Mouse (Mus musculus): ENCODE measurements around the gene Slf2.
A peak's percentile ranks its signal among the peaks of the same experiment; 100 is the strongest.

Slf2 gene

DNA sequence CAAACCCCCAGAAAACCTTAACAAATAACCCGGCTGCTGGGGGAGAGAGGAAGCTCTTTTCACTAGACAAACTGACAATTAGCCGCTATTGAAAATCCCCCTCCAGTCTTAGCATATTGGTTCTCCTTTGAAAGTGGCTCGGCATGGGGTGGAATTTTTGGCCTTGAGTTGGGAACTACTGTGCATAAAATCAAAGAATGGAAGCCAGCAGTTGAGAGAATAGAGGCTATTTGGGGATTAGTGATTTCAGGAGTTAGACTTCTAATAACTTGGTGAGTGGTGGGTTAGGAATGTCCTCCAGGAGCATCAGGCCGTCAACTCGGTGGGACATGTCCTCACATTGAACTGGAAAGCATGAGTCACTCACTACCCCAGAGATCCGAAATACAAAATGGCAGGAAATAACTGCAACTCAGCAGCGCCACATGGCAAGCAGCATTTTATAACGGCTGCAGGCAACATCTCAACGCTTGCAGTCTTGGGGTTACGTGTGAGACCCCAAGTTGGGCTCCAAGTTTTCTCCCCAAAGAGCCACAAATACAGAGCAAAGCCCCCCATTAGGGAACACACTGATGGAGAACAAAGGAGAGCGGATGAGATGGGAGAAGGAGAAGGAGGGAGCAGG, 22.0 kb upstream of the Slf2 start:
- no peak for DNase-seq

DNA sequence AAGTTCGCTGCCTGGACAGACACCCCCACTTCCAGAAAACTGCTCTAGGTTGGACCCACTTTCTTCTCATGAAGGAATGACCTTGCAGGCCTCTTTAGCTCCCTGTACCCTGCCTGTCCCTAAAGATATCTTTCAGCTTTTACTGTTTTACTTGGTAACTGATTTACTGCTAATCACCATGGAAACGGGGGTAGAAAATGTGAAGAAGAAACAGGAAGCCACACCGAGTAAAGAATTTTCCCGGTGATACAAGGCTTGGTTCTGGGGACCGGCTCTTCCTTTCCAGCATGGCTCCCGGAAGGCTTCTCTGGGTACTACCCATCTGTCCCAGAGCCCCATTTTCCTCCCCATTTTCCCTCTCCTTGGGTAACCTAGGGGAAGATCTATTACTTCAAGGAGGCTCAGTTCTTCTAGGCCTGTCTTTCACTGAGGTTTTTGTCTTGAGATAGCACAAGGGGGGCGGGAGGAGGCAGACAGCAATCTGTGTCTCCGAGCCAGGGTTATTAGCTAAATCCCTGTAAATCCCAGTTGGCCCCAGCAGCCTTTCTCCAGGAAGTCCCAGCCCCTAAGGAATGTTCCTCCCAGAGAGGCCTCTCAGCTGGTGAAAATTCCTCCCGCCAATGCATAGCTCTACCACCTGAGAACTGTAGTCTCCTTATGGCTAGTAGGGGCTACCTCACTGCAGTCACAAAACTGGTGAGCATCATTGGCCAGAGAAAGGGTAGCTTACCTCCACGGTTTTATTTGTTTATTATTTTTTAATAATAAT, 16.3 kb upstream of the Slf2 start:
- DNase-seq: no peak

DNA sequence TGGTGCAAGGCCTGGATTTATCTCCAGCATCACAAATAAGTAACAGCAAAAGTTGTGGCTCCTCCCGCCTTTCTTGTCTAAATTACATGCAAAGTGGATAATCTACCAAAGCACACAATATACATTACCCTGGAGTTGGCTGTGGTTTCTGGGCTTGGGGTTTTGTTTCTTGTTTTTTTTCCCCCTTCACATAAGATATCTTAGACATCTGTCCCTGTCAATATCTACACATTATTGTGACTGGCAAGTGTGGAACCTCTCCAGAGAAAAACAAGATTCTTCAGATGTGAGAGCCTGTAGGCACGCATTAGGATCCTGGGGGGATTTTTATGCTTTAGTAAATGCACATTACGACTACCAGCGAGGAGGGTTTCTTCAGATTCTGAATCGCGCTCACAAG, 12.8 kb upstream of the Slf2 start:
- no peak for DNase-seq

DNA sequence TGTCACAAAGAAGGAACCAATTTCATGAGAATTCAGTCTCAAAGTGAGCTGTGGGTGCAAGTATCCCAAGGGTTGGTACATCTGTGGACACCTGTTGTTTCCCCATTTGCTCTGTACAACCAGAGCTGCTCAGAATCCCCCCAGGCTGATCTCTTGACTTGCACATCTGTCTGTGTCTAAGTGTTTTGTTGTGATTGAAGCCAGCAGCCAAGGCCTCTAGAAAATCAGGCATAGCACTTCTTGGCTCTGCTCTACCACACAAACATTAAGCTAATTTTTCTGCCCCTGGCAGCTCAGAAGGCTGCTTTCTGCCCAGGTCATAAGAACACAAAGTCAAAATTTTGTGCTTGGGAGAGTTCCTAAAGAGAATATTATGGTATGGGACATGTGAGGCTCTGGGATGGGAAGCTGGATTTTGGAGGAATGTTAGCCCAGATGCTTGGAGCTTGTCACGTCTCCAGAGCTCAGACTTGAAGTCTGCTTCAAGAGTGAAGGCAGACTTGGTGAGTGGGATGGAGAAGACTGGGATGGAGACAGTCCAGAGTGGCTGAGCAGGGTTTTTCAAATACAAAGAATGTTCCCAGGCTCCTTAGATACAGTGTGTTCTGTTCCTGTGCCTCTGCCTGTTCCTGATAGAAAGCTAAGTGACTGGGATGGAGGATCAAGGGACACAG, 9.3 kb upstream of the Slf2 start:
- no peak for DNase-seq

DNA sequence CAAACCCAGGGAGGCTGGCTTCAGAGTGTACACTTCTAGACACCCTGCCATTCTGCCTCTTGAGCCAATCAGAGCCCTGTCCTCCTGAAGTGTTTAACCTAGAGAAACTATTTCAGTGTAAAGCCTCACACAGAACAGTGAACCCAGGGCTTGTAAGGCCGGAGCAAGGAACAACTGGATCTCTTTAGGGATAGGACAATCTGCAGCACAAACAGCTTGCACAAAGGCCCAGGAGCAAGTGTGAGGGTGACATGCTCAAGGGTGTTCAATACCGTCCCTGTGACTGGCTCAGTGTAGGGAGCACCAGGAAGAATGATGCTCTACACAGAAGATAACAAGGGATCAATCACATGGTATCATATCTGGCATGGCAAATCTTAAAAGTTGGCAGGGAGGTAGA, 8.4 kb upstream of the Slf2 start:
- no peak for DNase-seq

DNA sequence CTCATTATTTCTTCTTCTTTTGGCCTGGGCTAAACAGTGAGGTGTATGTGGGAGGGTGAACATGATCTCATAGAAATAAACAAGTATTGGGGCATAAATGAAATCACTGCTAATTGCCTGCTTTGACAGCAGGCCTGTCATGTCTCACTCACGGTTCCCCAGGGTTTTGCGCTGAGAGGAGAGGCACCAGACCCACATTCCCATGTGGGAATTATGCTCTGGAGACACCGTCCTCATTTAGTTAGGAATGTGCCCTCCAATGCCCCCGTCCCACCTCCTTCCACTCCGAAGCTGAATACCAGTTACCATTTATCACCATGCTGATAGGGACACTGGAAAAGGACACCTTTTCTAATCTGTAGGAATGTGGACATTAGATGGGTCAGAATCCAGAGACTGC, 6.3 kb upstream of the Slf2 start:
- DNase-seq: no peak

DNA sequence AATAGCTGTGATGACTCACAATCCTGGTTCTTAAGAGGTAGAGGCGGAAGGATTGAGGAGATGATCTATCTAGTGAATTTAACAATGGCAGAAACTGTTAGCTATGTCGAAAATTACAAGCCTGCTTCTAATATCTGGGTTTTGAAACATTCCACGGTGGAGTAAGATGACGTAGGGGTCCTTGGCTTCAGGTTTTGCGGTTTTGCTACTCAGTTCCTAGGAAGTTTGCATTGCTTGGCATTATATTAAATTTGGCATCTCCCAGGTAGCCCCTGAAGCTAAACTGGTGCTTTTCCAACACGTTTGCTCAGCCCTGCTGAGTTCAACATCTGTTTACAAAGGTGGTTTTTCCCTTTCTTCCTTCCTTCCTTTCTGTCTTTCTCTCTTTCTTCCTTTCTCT, 4.2 kb upstream of the Slf2 start:
- DNase-seq: no peak

DNA sequence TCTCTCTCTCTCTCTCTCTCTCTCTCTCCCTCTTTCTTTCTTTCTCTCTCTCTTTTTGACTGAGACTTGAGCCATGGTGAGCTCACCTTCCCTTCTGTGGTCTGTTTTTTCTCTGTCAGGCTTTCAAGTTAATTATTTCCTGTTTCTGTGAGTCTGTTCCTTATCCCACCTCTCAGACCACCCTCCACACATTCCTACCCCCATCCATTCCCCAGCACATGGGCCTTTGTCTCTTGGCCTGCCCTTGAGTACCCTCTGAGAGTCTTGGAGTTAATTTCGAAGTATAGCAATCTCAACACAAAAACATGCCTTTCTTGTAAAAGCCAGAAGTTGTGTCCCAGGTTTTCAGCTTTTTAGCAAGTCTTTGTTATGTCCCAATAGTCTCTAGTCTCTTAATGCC, 3.7 kb upstream of the Slf2 start:
- no peak for DNase-seq

DNA sequence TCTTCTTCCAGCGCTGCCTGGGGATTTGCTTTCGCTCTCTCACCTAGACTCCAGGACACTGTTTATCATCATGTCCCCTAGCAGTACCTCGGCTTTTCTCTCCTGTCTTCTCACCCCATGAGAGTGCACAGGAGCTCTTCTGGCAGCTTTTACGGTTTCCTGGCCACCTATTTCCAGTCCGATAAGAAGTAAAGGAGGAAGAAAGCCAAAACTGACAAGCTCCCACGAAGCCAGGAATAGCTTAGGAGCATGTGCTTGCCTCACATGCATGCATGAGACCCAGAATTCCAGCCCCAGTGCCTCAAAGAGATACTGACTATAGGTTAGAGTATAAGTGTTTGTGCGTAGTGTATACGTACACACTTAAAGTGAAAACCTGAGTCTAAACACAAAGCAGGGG, 2.8 kb upstream of the Slf2 start:
- DNase-seq: no peak

DNA sequence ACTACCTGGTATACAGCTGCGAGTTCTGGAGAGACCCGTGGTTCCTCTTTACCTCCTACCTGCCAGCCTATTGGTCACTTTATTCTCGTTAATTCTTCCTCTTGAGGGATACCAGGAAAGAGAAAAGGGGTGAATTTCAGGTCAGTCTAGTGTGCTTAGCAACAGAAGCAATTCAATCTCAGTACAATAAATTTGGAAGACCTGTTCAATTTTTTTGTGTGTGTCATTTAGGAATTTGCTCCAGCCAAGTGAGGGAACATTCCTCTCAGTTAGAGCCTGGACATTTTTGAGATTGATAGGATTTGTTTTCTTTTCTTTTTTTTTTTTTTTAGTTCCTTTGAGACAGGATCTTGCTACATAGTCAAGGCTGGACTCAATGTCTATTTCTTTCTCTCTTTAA, 1.7 kb upstream of the Slf2 start:
- no peak for DNase-seq

DNA sequence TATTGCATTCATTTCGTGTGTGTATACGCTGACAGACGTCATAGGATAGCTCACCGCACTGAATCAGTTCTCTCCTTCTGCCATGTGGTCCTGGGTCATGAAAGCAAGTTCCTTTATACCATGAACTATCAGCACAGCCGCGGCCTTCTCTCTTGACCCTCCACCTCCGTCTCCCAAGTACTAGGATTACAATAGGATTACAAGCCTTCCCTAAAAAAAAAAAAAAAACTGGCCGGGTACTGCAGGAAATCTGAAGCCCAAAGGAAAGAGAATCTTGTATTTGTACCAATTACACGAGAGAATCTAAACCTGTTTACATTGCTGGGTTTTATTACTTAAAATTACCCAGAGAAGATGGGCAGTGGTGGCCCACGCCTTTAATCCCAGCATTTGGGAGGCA, 1.3 kb upstream of the Slf2 start:
- no peak for DNase-seq

DNA sequence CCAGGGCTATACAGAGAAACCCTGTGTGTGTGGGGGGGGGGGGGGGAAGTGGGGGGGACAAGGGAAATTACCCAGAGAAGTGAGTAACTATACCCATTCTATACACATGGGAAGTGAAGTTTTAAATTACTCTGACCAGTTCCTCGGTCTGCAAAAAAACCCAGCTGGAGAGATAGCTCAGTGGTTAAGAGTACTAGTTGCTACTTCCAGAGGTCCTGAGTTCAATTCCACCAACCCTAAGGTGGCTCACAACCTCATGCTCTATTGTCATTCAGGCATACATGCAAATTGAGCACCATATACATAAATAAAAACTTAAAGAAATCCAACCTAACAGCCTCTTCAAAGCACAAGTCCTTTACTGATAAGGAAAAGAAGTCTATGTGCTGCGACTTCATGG, 829 bp upstream of the Slf2 start:
- DNase-seq: no peak

DNA sequence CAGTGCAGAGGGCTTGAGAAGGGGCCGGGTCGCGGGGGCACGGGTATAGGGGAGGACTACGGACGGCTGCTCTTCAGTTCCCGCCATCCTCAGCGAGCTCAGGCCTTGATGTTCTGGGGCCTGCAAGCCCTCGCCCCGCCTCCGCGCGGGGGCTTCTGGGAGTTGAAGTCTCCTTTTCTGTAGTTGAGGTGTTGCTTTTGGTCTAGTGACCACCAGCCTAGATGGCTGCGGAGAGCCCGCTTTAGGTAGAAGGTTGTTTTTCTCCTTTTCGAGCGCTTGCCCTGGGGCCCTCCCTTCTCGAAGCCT, 456 bp downstream of the Slf2 start:
- peak; percentile 77 to 89 for DNase-seq

DNA sequence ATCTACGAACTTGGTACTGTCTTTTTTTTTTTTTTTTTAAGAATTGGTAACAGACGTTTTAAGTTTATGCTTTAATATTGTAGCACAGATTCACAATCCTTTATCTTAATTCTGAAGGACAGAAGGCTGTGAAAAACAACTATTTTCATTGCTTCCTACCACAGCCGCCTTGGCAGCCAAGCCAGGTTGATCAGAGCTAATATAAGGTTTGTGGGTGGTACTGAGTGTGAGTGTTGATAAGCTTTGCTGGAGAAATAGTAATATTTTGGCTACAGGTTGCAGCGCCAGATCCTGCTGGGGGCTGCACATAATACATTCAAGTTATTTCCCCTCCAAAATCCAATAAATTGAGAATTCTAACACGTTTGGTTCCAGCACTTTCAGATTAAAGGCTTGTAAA, 1.1 kb downstream of the Slf2 start:
- no peak for DNase-seq

DNA sequence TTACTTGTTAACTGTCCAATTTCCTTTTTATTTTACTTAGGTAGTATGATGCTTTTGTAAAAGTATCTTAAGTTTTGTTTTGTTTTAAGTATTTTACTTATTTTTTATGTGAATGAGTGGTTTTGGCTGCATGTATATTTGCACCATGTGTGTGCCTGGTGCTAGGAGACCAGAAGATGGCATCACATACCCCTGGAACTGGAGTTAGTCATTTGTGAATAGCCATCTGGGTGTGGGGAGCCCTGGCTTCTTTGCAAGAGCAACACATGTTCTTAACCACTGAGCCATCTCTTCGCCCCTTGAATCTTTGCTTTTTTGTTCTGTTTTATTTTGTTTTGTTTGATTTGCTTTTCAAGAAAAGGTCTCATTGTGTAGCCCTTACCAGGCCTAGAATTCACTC, 2.2 kb downstream of the Slf2 start:
- no peak for DNase-seq

DNA sequence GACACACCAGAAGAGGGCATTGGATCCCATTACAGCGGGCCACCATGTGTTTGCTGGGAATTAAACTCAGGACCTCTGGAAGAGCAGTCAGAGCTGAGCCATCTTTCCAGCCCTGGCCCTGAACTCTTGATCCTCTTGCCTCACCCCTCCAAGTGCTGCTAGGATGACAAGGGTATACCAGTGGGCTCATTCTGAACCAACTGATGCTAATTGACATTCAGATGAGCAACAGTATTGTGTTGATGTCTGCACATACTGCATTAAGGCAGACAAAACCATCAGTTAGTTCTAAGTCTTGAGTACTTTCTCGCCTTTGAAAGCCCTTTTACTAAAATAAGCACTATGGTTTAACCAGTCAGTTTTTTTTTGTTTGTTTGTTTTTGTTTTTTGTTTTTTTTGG, 28.7 kb downstream of the Slf2 start:
- no peak for DNase-seq

DNA sequence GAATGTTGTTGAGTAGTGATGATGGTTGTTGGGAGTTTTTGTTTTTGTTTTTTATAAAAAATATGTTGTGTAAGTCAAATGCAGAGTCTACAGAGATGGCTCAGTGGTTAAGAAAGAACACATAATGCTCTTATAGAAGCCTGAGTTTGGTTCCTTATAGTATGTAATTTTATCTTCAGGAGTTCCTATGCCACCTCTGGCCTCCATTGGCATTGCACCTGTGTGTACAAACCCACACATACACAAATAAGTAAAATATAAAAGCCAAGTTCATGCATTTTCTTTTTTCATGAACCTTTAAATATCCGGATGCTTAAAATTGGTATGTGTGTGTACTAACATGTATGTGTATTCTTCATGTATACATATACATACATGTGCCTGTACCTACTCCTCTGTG, 35.0 kb downstream of the Slf2 start:
- no peak for DNase-seq

DNA sequence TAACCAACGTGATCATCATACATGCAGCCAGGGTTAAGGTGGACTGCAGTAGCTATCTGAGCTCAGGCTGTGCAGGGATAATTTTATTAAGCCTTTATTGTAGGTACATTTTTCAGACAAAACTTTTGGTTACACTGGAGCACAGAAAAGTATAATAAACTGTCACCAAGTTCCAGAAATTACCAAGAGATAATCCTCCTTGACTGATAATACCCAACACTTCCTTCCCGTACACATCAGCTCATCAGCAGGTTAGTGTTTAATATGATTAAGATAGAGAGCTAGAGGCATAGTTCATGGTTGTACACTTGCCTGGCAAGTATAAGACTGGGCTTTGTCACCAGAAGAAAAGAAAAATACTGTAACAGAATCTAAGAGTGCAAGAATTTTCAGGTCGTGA, 37.4 kb downstream of the Slf2 start:
- DNase-seq: no peak

DNA sequence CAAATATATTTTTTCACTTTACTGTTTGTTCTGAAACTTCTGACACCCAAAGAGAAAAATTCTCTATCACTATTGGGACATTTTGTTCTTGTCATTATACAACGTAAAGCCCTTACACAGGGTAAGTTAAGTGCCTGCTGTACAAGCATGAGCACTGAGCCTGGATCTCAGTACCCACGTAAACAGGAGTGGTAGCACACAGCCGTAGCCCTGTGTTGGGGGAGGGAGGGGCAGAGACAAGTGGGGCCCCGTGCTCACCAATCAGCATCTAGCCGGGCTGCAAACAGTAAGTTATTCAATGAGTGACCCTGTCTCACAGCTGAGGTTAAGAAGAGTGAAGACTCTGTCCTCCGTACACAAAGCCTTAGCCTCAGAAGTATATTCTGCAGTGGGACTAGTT, 45.7 kb downstream of the Slf2 start:
- no peak for DNase-seq

DNA sequence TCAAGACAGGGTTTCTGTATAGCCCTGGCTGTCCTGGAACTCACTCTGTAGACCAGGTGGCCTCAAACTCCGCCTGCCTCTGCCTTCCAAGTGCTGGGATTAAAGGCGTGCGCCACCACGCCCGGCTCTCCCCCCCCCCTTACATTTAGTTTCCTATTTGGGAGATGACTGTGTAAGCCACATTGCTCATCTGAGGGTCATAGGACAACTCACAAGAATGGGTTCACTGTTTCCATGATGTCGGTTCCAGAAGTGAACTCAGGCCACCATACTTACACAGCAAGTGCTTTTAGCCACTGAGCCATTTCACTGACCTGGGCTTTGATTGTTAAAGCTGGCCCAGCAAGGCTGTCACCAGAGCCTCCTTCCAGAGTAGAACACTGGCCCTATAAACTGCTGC, 46.2 kb downstream of the Slf2 start:
- DNase-seq: no peak

DNA sequence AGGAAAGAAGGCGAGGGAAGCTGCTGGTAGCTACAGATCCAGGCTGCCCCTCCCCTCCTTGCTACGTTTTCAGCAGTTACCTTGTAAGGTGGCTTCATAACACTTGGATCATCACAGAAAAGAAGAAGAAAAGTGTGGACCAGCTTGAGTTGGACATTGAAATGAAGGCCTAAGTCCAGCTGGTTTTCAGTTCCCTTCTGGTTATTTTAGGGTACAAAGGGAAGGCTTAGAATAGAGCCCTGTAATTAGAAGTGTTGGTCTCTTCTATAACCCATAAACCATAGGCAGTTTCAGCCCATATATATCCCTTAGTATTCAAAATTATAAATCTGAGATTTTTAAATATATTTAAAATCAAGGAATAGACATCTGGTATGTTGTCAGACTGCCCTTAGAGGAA, 49.8 kb downstream of the Slf2 start:
- DNase-seq: no peak

DNA sequence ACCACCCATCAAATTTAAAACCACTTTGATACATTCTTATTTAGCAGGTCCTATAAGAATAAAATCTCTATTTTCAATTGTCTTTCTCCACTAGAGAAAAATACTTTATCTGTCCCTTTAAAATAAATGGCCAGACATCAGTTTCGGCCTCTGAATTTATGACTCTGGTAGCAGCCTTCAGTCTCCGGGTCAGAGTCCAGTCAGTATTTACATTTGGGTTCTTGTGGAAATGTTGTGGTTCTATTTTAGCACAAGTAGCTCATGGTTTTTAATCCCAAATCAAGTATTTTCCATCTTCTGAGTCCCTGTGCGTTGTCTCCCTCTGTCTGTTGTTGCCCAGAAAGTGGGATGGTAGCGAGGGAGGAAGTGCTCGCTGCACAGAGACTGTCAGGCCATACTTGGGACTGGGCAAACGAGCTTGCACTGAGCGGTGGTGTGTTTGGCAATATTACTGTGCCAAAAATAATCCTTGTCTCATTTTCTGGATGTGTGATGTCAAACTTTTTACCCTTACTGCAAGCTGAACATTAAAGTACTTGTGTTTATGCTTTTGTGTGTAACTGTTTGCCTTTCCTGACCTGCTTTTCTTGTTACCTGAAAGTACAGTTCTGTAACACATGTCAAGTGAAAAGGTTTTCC, 51.6 kb downstream of the Slf2 start:
- DNase-seq: no peak

DNA sequence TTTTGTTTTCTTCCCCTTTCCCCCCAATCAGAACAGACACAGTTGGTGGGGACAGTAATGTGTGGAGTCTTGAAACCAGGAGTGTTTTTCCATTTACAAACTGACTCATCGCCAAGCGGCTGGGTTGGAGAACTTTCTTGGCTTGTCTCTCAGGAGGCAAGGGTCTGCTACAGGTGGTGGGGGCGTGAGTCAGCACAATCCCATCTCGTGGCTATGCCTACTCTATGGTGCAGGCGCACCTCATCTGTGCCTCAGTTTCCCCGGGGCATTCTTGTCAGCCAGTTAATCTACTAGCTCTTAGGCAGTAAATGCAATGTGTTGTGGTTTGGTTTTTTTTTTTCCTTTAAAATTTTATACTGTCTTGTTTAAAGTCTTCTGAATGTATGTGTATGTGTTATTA, 52.4 kb downstream of the Slf2 start:
- no peak for DNase-seq

DNA sequence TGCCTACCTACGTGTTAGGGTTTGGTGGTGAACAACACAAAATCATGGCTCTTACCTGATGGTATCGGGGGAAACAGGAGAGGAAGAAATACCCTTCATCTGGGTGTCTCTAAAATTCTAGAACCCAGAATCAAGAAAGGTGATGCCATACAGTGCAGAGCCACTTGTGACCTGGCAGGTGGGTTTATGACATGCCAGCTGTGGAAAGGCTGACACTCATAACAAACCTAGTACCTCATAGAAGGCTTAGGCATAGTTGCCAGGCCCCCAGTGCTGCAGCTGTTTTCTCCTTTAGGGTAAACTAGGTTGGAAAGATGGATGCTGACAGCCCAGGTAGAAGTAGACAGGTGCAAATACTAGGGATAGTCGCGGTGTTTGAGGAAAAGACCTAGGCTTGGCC, 53.5 kb downstream of the Slf2 start:
- no peak for DNase-seq
